Mouse (Mus musculus) MN1 (cell line): ENCODE results near the gene Zdhhc7.

ENCODE experiments used
- DNase-seq: peaks from one replicate; pipeline ENCODE4 v3.0.0-alpha.2; 2016; ENCODE audit warnings: low spot score

Gene Zdhhc7

GRCm38 (mm10) chr8:120036111-120036510 lies 65.2 kb downstream of the Zdhhc7 start:
- DNase-seq: peak; percentile 47

GRCm38 (mm10) chr8:120034471-120034870 lies 66.8 kb downstream of the Zdhhc7 start:
- DNase-seq: no peak

- no peak for DNase-seq
Measured at GRCm38 (mm10) chr8:120032549-120033208, 68.6 kb downstream of the Zdhhc7 start.
